Mouse (Mus musculus): ENCODE measurements around the gene Ipo5.

DNA sequence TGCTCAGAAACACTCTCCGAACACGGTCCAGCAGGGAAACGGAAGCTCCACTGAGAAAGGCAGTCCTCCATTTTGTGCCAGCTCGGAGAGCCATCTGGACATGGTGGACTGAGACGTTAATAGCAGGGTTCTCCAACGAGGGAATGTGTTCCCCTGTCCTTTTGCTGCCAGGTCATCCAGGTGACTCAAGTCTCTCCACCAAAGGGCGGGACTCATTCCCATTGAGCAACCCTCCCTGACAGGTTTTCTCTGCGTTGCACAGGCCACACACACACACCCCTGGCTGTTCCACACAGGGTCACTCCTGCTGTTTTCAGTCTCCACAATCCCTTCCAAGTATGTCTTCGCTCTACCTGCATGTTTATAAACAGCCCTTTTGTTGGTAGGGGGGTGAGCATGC is 30.0 kb upstream of the Ipo5 start:
- TF ChIP-seq CTCF (IDR thresholded peaks at IDR 0.05; ENCODE audit: low read depth) (no peak), EP300 (IDR thresholded peaks at IDR 0.05; ENCODE audit: low read depth) (no peak)
